ENCODE assay signal across 8 mouse cellular contexts in genomic region chr7:97480821-97481339, GRCm38 (mm10). TPM values are rescaled to one million over a fixed set of nuclear protein-coding genes. Genes with fewer than 3 reads are reported as not detected.
DNase-seq lines count a peak whose midpoint lies in the region; ATAC-seq and TF ChIP-seq lines count a peak whose summit lies in the region.

Gene Ints4 (plus strand): TSS chr7:97480956.

- DNase-seq in heart, postnatal 10 days = peak; percentile 95
- peak; percentile 94 for DNase-seq in large intestine, adult 2 months (ENCODE audit: low read depth, low spot score)
- peak; percentile 91 for DNase-seq in liver, postnatal 0 days
- peak; percentile 91 for DNase-seq in testis, postnatal 10 days (ENCODE audit: low spot score)

- H3K27ac ChIP-seq in ES-Bruce4 (ENCODE audit: insufficient read depth, low read length) = peak within 1 kb of the TSS; percentile 53; the same call in 1 of the 2 replicates
- H3K27ac ChIP-seq in forebrain, embryonic 13.5 days = peak within 1 kb of the TSS; percentile 66
- H3K27ac ChIP-seq in liver, postnatal 0 days (ENCODE audit: low read depth) = peak within 1 kb of the TSS; percentile 91
- 0 out of 2 replicates have a peak within 1 kb of the TSS, but pooled peaks have one; percentile 29 for H3K27ac ChIP-seq in neural tube, embryonic 14.5 days (ENCODE audit: low read depth, low read length)

- intact Hi-C loops in heart, postnatal 10 days (cut with DNase I) = loop anchor here (2.0 to 5.0 kb wide), 3 partner anchors 54 to 216 kb away; partner anchors contain the start of genes Aamdc, Clns1a and Rsf1

- 0 out of 2 replicates have a peak, but pooled peaks have one; percentile 40 for TF ChIP-seq EP300 in ES-Bruce4 (IDR thresholded peaks at IDR 0.05; ENCODE audit: insufficient read depth, low read depth, low read length)
- TF ChIP-seq EP300 in liver, postnatal 0 days (IDR thresholded peaks at IDR 0.05; ENCODE audit: low read depth) = peak; percentile 67; the same call in 1 of the 2 replicates

- WGBS in forebrain, embryonic 13.5 days = under 1% methylated on average over 24 of the region's 24 CpGs
- WGBS in large intestine, adult 2 months = under 1% methylated on average over 24 of the region's 24 CpGs
- WGBS in liver, postnatal 0 days (ENCODE audit: insufficient replicate concordance) = 1% methylated on average over 24 of the region's 24 CpGs
- under 1% methylated on average over 24 of the region's 24 CpGs for WGBS in neural tube, embryonic 14.5 days

- peak within 1 kb of the TSS; percentile 98 for H3K4me3 ChIP-seq in ES-Bruce4 (ENCODE audit: low read depth, low read length)
- H3K4me3 ChIP-seq in forebrain, embryonic 13.5 days = peak within 1 kb of the TSS; percentile 67
- H3K4me3 ChIP-seq in liver, postnatal 0 days (ENCODE audit: low read depth, low read length) = peak within 1 kb of the TSS; percentile 81
- H3K4me3 ChIP-seq in neural tube, embryonic 14.5 days (ENCODE audit: low read depth, low read length) = peak within 1 kb of the TSS; percentile 55

- peak within 1 kb of the TSS; percentile 92 for H3K4me2 ChIP-seq in forebrain, embryonic 13.5 days
- H3K4me2 ChIP-seq in liver, postnatal 0 days (ENCODE audit: low read depth, low read length) = peak within 1 kb of the TSS; percentile 91
- H3K4me2 ChIP-seq in neural tube, embryonic 14.5 days (ENCODE audit: low read depth, low read length) = peak within 1 kb of the TSS; percentile 90

- peak; percentile 100 for ATAC-seq in cerebellum, adult (ENCODE audit: insufficient number of reproducible peaks, low FRiP score, low TSS enrichment)
- peak; percentile 100 for ATAC-seq in forebrain, embryonic 13.5 days
- ATAC-seq in liver, postnatal 0 days = peak; percentile 100
- peak; percentile 99 for ATAC-seq in neural tube, embryonic 14.5 days (ENCODE audit: low read depth)

- H3K4me1 ChIP-seq in ES-Bruce4 (ENCODE audit: control insufficient read depth, insufficient read depth, low read length) = no peaks in the 10 kb centered on the region
- H3K4me1 ChIP-seq in forebrain, embryonic 13.5 days = peaks cover 28% of the 10 kb centered on the region
- peaks cover 16% of the 10 kb centered on the region for H3K4me1 ChIP-seq in liver, postnatal 0 days (ENCODE audit: insufficient read depth)
- peaks cover 14% of the 10 kb centered on the region for H3K4me1 ChIP-seq in neural tube, embryonic 14.5 days (ENCODE audit: control insufficient read depth, insufficient read depth, low read length)

- TF ChIP-seq POLR2A in ES-Bruce4 (IDR thresholded peaks at IDR 0.05; ENCODE audit: insufficient read depth, low read length) = no peak

- H3K27me3 ChIP-seq in ES-Bruce4 (ENCODE audit: control insufficient read depth, insufficient read depth, low read length, poor library complexity, severe bottlenecking) = no peaks in the 10 kb centered on the region
- H3K27me3 ChIP-seq in forebrain, embryonic 13.5 days = no peaks in the 10 kb centered on the region
- H3K27me3 ChIP-seq in liver, postnatal 0 days (ENCODE audit: insufficient read depth, low read length) = no peaks in the 10 kb centered on the region
- H3K27me3 ChIP-seq in neural tube, embryonic 14.5 days (ENCODE audit: control insufficient read depth, insufficient read depth, low read length) = no peaks in the 10 kb centered on the region

- H3K36me3 ChIP-seq in ES-Bruce4 (ENCODE audit: control insufficient read depth, insufficient read depth, low read length, poor library complexity, severe bottlenecking) = peaks cover 8% of the 10 kb centered on the region
- H3K36me3 ChIP-seq in forebrain, embryonic 13.5 days (ENCODE audit: poor library complexity, severe bottlenecking) = peaks cover 13% of the 10 kb centered on the region
- H3K36me3 ChIP-seq in liver, postnatal 0 days (replicated peaks; ENCODE audit: insufficient read depth, low read length) = peaks cover 11% of the 10 kb centered on the region; the same call in 1 of the 2 replicates
- peaks cover 9% of the 10 kb centered on the region for H3K36me3 ChIP-seq in neural tube, embryonic 14.5 days (ENCODE audit: control insufficient read depth, insufficient read depth, low read length)

- TF ChIP-seq CTCF in ES-Bruce4 (IDR thresholded peaks at IDR 0.05; ENCODE audit: low read depth, low read length) = peak; percentile 12
- peak; percentile 55 for TF ChIP-seq CTCF in liver, postnatal 0 days (IDR thresholded peaks at IDR 0.05; ENCODE audit: low read depth)

- peak within 1 kb of the TSS; percentile 56 for H3K9ac ChIP-seq in ES-Bruce4 (ENCODE audit: low read depth, poor library complexity, severe bottlenecking)
- peak within 1 kb of the TSS; percentile 81 for H3K9ac ChIP-seq in forebrain, embryonic 13.5 days
- peak within 1 kb of the TSS; percentile 75 for H3K9ac ChIP-seq in liver, postnatal 0 days (replicated peaks)
- H3K9ac ChIP-seq in neural tube, embryonic 14.5 days (replicated peaks; ENCODE audit: low read depth, low read length) = peak within 1 kb of the TSS; percentile 39

- H3K9me3 ChIP-seq in ES-Bruce4 (replicated peaks; ENCODE audit: control insufficient read depth, insufficient read depth, low read length, poor library complexity, severe bottlenecking) = no peaks in the 10 kb centered on the region
- no peaks in the 10 kb centered on the region for H3K9me3 ChIP-seq in forebrain, embryonic 13.5 days (replicated peaks)
- H3K9me3 ChIP-seq in liver, postnatal 0 days (ENCODE audit: low read length) = no peaks in the 10 kb centered on the region
- H3K9me3 ChIP-seq in neural tube, embryonic 14.5 days (ENCODE audit: control insufficient read depth, low read length) = no peaks in the 10 kb centered on the region

RNA-seq across cellular contexts. Expression of gene Ints4, which starts in this region (rescaled TPM):
- 59.2 and 64.2 TPM in 2 replicates for polyA plus RNA-seq in ES-Bruce4 (2011; ENCODE audit: insufficient read depth, insufficient read length, low read depth, missing spikeins)
- 53.5 and 54.1 TPM in 2 replicates for polyA plus RNA-seq in forebrain, embryonic 13.5 days (2015; fragmentation: Nextera tagmentation; extraction: Ambion mirVana)
- 10 to 100 TPM; 46.6 to 52.4 TPM for total RNA-seq in heart, postnatal 10 days (2021)
- polyA plus RNA-seq in large intestine, adult 2 months (2012; rRNA removed) = 66.1 and 72.6 TPM in 2 replicates
- polyA plus RNA-seq in liver, postnatal 0 days (2015; fragmentation: Nextera tagmentation; extraction: Ambion mirVana) = 10.3 TPM in 2 replicates
- 45.7 and 50.1 TPM in 2 replicates for polyA plus RNA-seq in neural tube, embryonic 14.5 days (2014; fragmentation: Nextera tagmentation; extraction: Ambion mirVana)

Comparison
In these comparisons a context has a peak if more than half of its experiments do, and no peak if none do; other contexts are left out.
1. Peak in every context shown above with its lines: DNase-seq, ATAC-seq, H3K4me3 ChIP-seq and H3K27ac ChIP-seq.
2. H3K27ac ChIP-seq: peak in every context shown above with its lines; median percentile 91 in liver, postnatal 0 days; 66 in forebrain, embryonic 13.5 days; 53 in ES-Bruce4; 29 in neural tube, embryonic 14.5 days.